Mouse (Mus musculus) frontal cortex, adult 2 months (tissue): Measurements from ENCODE around the gene Ubd. TPM values are rescaled to one million over a fixed set of nuclear protein-coding genes. Genes with fewer than 3 reads are reported as not detected.
A peak's percentile ranks its signal among the peaks of the same experiment; 100 is the strongest.
"Not testable (repeated sequence)": the region's sequence is repeated elsewhere in the genome, so short reads cannot be mapped to it uniquely, and the experiment has no call there.

Experiments
- DNase-seq, 2 experiments: peaks; one replicate each; pipeline ENCODE4 v3.0.0; 2022; ENCODE audit warnings: low spot score in 1 of 2; ENCODE audit errors: extremely low spot score in 1 of 2
- polyA plus RNA-seq: library from polyadenylated mRNA; depleted of rRNA; stranded (reverse); fragments of >200 nt; gene quantifications from 2 replicates; pipeline ENCODE4 v1.2.3, GENCODE M21; 2012; rRNA removed

Gene Ubd
- not detected in 2 replicates for polyA plus RNA-seq

GRCm38 (mm10) chr17:37193656-37194055, at the start of gene Ubd:
TSS of gene Ubd (plus strand) at chr17:37193892.
- no peak for DNase-seq

GRCm38 (mm10) chr17:37161394-37161793, 32.3 kb upstream of the Ubd start, which contains the start of gene Olfr93:
TSS of gene Olfr93 (minus strand) at chr17:37161494.
- no peak for DNase-seq

GRCm38 (mm10) chr17:37185474-37185873, 8.2 kb upstream of the Ubd start:
- no peak for DNase-seq

- peak in 1 of 2 experiments; percentile 78 for DNase-seq
Measured at GRCm38 (mm10) chr17:37190711-37191110, 3.0 kb upstream of the Ubd start.

- no peak for DNase-seq
Measured at GRCm38 (mm10) chr17:37193032-37193431, 660 bp upstream of the Ubd start.

GRCm38 (mm10) chr17:37194782-37195181, 1.1 kb downstream of the Ubd start:
- DNase-seq: peak in 1 of 2 experiments; percentile 64

- DNase-seq: peak in 1 of 2 experiments; percentile 36
Measured at GRCm38 (mm10) chr17:37196845-37197724, 3.4 kb downstream of the Ubd start.

GRCm38 (mm10) chr17:37200894-37201293, 7.2 kb downstream of the Ubd start, which contains the start of gene Olfr94:
TSS of gene Olfr94 (minus strand) at chr17:37200994.
- DNase-seq: no peak

- peak; percentile 77 to 96 for DNase-seq
Measured at GRCm38 (mm10) chr17:37203206-37203916, 9.7 kb downstream of the Ubd start.

GRCm38 (mm10) chr17:37203917-37204236, 10.2 kb downstream of the Ubd start:
- no peak for DNase-seq

GRCm38 (mm10) chr17:37210884-37211768, 17.4 kb downstream of the Ubd start:
- DNase-seq: peak in 1 of 2 experiments; percentile 41

- DNase-seq: no peak
Measured at GRCm38 (mm10) chr17:37213018-37213417, 19.3 kb downstream of the Ubd start, which contains the start of gene Olfr95. TSS of gene Olfr95 (minus strand) at chr17:37213118.

- no peak for DNase-seq
Measured at GRCm38 (mm10) chr17:37218486-37218885, 24.8 kb downstream of the Ubd start.

GRCm38 (mm10) chr17:37219846-37220245, 26.2 kb downstream of the Ubd start, which contains the start of gene Olfr96:
TSS of gene Olfr96 (plus strand) at chr17:37220146.
- no peak for DNase-seq

- DNase-seq: no peak
Measured at GRCm38 (mm10) chr17:37221879-37222278, 28.2 kb downstream of the Ubd start.

GRCm38 (mm10) chr17:37237230-37237629, 43.5 kb downstream of the Ubd start, which contains the start of gene Olfr97:
TSS of gene Olfr97 (minus strand) at chr17:37237330.
- DNase-seq: not testable (repeated sequence)

- no peak for DNase-seq
Measured at GRCm38 (mm10) chr17:37242198-37242597, 48.5 kb downstream of the Ubd start.
